Mouse (Mus musculus): ENCODE measurements around the gene Reps2. TPM values are rescaled to one million over a fixed set of nuclear protein-coding genes. Genes with fewer than 3 reads are reported as not detected.

Reps2 gene
- total and polyA plus RNA-seq, 3 experiments, result 0.39 to 1.1 (median 0.75) TPM

- Histone ChIP-seq H3K27me3 (ENCODE audit: control insufficient read depth, insufficient read depth, low read length) (no peaks in the 10 kb centered on the region), H3K79me2 (replicated peaks; ENCODE audit: control insufficient read depth, insufficient read depth, low read length) (no peaks in the 10 kb centered on the region), H3K4me1 (ENCODE audit: control insufficient read depth, insufficient read depth, low read length) (no peaks in the 10 kb centered on the region), H3K36me3 (ENCODE audit: control insufficient read depth, insufficient read depth, low read length) (no peaks in the 10 kb centered on the region), H3K4me3 (no peak overlapping the region), H3K27ac (no peak overlapping the region), H3K9ac (ENCODE audit: low read depth, low read length) (no peak overlapping the region)
- intact Hi-C loops (cut with DNase I), result no loop called here
- no peak for DNase-seq
- TF ChIP-seq CTCF (IDR thresholded peaks at IDR 0.05) (no peak), EP300 (IDR thresholded peaks at IDR 0.05; ENCODE audit: insufficient read depth, low read depth, low read length) (no peak), POLR2A (IDR thresholded peaks at IDR 0.05; ENCODE audit: insufficient read depth, low read depth, low read length) (no peak)
- whole genome bisulfite sequencing, result 78% methylated on average over 2 of the region's 2 CpGs
These were observed 37.3 kb downstream of the Reps2 start for GRCm38 (mm10) chrX:162606113-162606512.

GRCm38 (mm10) chrX:162599666-162600065 is 43.8 kb downstream of the Reps2 start:
- H3K27ac ChIP-seq, result no peak overlapping the region
- H3K4me1 ChIP-seq (ENCODE audit: control insufficient read depth, insufficient read depth, low read length), result no peaks in the 10 kb centered on the region
- H3K79me2 ChIP-seq (replicated peaks; ENCODE audit: control insufficient read depth, insufficient read depth, low read length), result no peaks in the 10 kb centered on the region
- no peak overlapping the region for H3K9ac ChIP-seq (ENCODE audit: low read depth, low read length)
- H3K4me3 ChIP-seq, result no peak overlapping the region
- DNase-seq, result no peak
- TF ChIP-seq EP300 (IDR thresholded peaks at IDR 0.05; ENCODE audit: insufficient read depth, low read depth, low read length), result no peak
- no peak for TF ChIP-seq POLR2A (IDR thresholded peaks at IDR 0.05; ENCODE audit: insufficient read depth, low read depth, low read length)
- TF ChIP-seq CTCF (IDR thresholded peaks at IDR 0.05), result no peak
- WGBS, result 91% methylated on average over 3 of the region's 3 CpGs
- no peaks in the 10 kb centered on the region for H3K36me3 ChIP-seq (ENCODE audit: control insufficient read depth, insufficient read depth, low read length)
- H3K27me3 ChIP-seq (ENCODE audit: control insufficient read depth, insufficient read depth, low read length), result no peaks in the 10 kb centered on the region
- intact Hi-C loops (cut with DNase I), result no loop called here

- H3K4me3 ChIP-seq, result no peak overlapping the region
- no peaks in the 10 kb centered on the region for H3K27me3 ChIP-seq (ENCODE audit: control insufficient read depth, insufficient read depth, low read length)
- intact Hi-C loops (cut with DNase I), result no loop called here
- WGBS, result 42% methylated on average over 8 of the region's 8 CpGs
- H3K79me2 ChIP-seq (replicated peaks; ENCODE audit: control insufficient read depth, insufficient read depth, low read length), result no peaks in the 10 kb centered on the region
- no peak overlapping the region for H3K9ac ChIP-seq (ENCODE audit: low read depth, low read length)
- DNase-seq, result no peak
- no peak overlapping the region for H3K27ac ChIP-seq
- TF ChIP-seq CTCF (IDR thresholded peaks at IDR 0.05), result no peak
- TF ChIP-seq POLR2A (IDR thresholded peaks at IDR 0.05; ENCODE audit: insufficient read depth, low read depth, low read length), result no peak
- no peak for TF ChIP-seq EP300 (IDR thresholded peaks at IDR 0.05; ENCODE audit: insufficient read depth, low read depth, low read length)
- H3K4me1 ChIP-seq (ENCODE audit: control insufficient read depth, insufficient read depth, low read length), result no peaks in the 10 kb centered on the region
- no peaks in the 10 kb centered on the region for H3K36me3 ChIP-seq (ENCODE audit: control insufficient read depth, insufficient read depth, low read length)
These were observed 52.2 kb downstream of the Reps2 start for GRCm38 (mm10) chrX:162591005-162591801.

GRCm38 (mm10) chrX:162590145-162590790 is 53.2 kb downstream of the Reps2 start:
- DNase-seq, result no peak
- intact Hi-C loops (cut with DNase I), result no loop called here
- 71% methylated on average over 6 of the region's 6 CpGs for WGBS

GRCm38 (mm10) chrX:162589173-162589805 is 54.2 kb downstream of the Reps2 start:
- H3K4me3 ChIP-seq, result no peak overlapping the region
- intact Hi-C loops (cut with DNase I), result no loop called here

More at GRCm38 (mm10) chrX:162590145-162590790, 53.2 kb downstream of the Reps2 start:
- Histone ChIP-seq H3K4me1 (ENCODE audit: control insufficient read depth, insufficient read depth, low read length) (no peaks in the 10 kb centered on the region), H3K27ac (no peak overlapping the region), H3K4me3 (no peak overlapping the region), H3K9ac (ENCODE audit: low read depth, low read length) (no peak overlapping the region), H3K36me3 (ENCODE audit: control insufficient read depth, insufficient read depth, low read length) (no peaks in the 10 kb centered on the region), H3K27me3 (ENCODE audit: control insufficient read depth, insufficient read depth, low read length) (no peaks in the 10 kb centered on the region), H3K79me2 (replicated peaks; ENCODE audit: control insufficient read depth, insufficient read depth, low read length) (no peaks in the 10 kb centered on the region)
- TF ChIP-seq POLR2A (IDR thresholded peaks at IDR 0.05; ENCODE audit: insufficient read depth, low read depth, low read length), result no peak
- TF ChIP-seq EP300 (IDR thresholded peaks at IDR 0.05; ENCODE audit: insufficient read depth, low read depth, low read length), result no peak
- TF ChIP-seq CTCF (IDR thresholded peaks at IDR 0.05), result no peak

More at GRCm38 (mm10) chrX:162589173-162589805, 54.2 kb downstream of the Reps2 start:
- Histone ChIP-seq H3K79me2 (replicated peaks; ENCODE audit: control insufficient read depth, insufficient read depth, low read length) (no peaks in the 10 kb centered on the region), H3K27me3 (ENCODE audit: control insufficient read depth, insufficient read depth, low read length) (no peaks in the 10 kb centered on the region), H3K27ac (no peak overlapping the region), H3K9ac (ENCODE audit: low read depth, low read length) (no peak overlapping the region), H3K4me1 (ENCODE audit: control insufficient read depth, insufficient read depth, low read length) (no peaks in the 10 kb centered on the region), H3K36me3 (ENCODE audit: control insufficient read depth, insufficient read depth, low read length) (no peaks in the 10 kb centered on the region)
- TF ChIP-seq EP300 (IDR thresholded peaks at IDR 0.05; ENCODE audit: insufficient read depth, low read depth, low read length), result no peak
- no peak for TF ChIP-seq CTCF (IDR thresholded peaks at IDR 0.05)
- TF ChIP-seq POLR2A (IDR thresholded peaks at IDR 0.05; ENCODE audit: insufficient read depth, low read depth, low read length), result no peak
- WGBS, result 83% methylated on average over 3 of the region's 3 CpGs
- no peak for DNase-seq

Data from heart, adult 2 months (tissue).